Mouse (Mus musculus): ENCODE results near the gene Ncf2. TPM values are rescaled to one million over a fixed set of nuclear protein-coding genes. Genes with fewer than 3 reads are reported as not detected.

The Ncf2 gene
- total RNA-seq, 1 experiment = 5.4 TPM

DNA sequence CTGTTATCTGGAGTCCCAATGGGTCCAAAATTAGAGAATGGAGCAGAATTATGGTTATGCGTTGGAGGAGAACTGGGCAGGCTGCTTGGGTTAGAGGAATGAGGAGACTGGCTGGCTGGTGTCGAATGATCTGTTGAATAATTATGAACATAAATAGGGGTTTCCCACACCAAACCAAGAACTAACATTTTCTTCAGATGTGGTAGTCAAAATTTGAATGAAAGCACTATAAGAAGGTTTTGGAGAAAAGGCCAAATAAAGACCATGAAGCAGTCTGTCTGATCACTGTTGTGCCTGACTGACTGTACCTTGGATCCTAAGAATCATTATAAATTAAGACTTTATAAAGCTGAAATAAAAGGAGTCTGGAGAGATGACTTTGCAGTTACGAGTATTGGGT is 40.3 kb downstream of the Ncf2 start:
- no peak for TF ChIP-seq CHD2 (IDR thresholded peaks at IDR 0.05; ENCODE audit: low read depth, low read length)
- no peak for TF ChIP-seq MAFK (IDR thresholded peaks at IDR 0.05; ENCODE audit: insufficient read depth, low read depth, low read length)
- no peak for TF ChIP-seq HCFC1 (IDR thresholded peaks at IDR 0.05; ENCODE audit: borderline replicate concordance, insufficient read depth, low read length)
- no peak for TF ChIP-seq ZC3H11A (IDR thresholded peaks at IDR 0.05; ENCODE audit: borderline replicate concordance, low read depth, low read length)
- no peak for TF ChIP-seq ZNF384 (IDR thresholded peaks at IDR 0.05; ENCODE audit: low read depth, low read length)
- Histone ChIP-seq H3K9ac (ENCODE audit: insufficient read depth, low read depth, low read length, poor library complexity, severe bottlenecking) (no peak overlapping the region), H3K9me3 (ENCODE audit: control insufficient read depth, insufficient read depth, low read depth, low read length) (no peaks in the 10 kb centered on the region), H3K4me3 (ENCODE audit: insufficient read depth in 1 of 2, low read depth in 1 of 2, low read length in 2 of 2, poor library complexity in 1 of 2, severe bottlenecking in 1 of 2) (no peak overlapping the region), H3K4me1 (ENCODE audit: control insufficient read depth in 2 of 2, insufficient read depth in 2 of 2, low read length in 2 of 2, poor library complexity in 1 of 2) (peaks cover 7 to 14% of the 10 kb centered on the region in 2 experiments; a peak in 3 of 4 replicates), H3K36me3 (ENCODE audit: control insufficient read depth, insufficient read depth, low read length, poor library complexity, severe bottlenecking) (peaks cover 45% of the 10 kb centered on the region), H3K27ac (ENCODE audit: insufficient read depth, low read depth, low read length, poor library complexity, severe bottlenecking) (no peak overlapping the region)
- in situ Hi-C loops (cut with MboI; ENCODE audit: low sequenced_read_pairs in 2 of 2, unreplicated experiment in 2 of 2) = no loop called here
- no peak for DNase-seq (ENCODE audit: low read depth, low spot score)

- TF ChIP-seq ZNF384 (IDR thresholded peaks at IDR 0.05; ENCODE audit: low read depth, low read length) = no peak
- TF ChIP-seq CHD2 (IDR thresholded peaks at IDR 0.05; ENCODE audit: low read depth, low read length) = no peak
- TF ChIP-seq MAFK (IDR thresholded peaks at IDR 0.05; ENCODE audit: insufficient read depth, low read depth, low read length) = no peak
- no peak for TF ChIP-seq HCFC1 (IDR thresholded peaks at IDR 0.05; ENCODE audit: borderline replicate concordance, insufficient read depth, low read length)
- no peak for TF ChIP-seq ZC3H11A (IDR thresholded peaks at IDR 0.05; ENCODE audit: borderline replicate concordance, low read depth, low read length)
- H3K9me3 ChIP-seq (ENCODE audit: control insufficient read depth, insufficient read depth, low read depth, low read length) = no peaks in the 10 kb centered on the region
- no peak overlapping the region for H3K9ac ChIP-seq (ENCODE audit: insufficient read depth, low read depth, low read length, poor library complexity, severe bottlenecking)
- H3K4me1 ChIP-seq (ENCODE audit: control insufficient read depth in 2 of 2, insufficient read depth in 2 of 2, low read length in 2 of 2, poor library complexity in 1 of 2) = peaks cover 7 to 14% of the 10 kb centered on the region in 2 experiments; a peak in 2 of 4 replicates
- H3K36me3 ChIP-seq (ENCODE audit: control insufficient read depth, insufficient read depth, low read length, poor library complexity, severe bottlenecking) = peaks cover 47% of the 10 kb centered on the region
- no peak for DNase-seq (ENCODE audit: low read depth, low spot score)
- H3K4me3 ChIP-seq (ENCODE audit: insufficient read depth in 1 of 2, low read depth in 1 of 2, low read length in 2 of 2, poor library complexity in 1 of 2, severe bottlenecking in 1 of 2) = no peak overlapping the region
- H3K27ac ChIP-seq (ENCODE audit: insufficient read depth, low read depth, low read length, poor library complexity, severe bottlenecking) = no peak overlapping the region
- in situ Hi-C loops (cut with MboI; ENCODE audit: low sequenced_read_pairs in 2 of 2, unreplicated experiment in 2 of 2) = no loop called here
These were observed 41.1 kb downstream of the Ncf2 start for GRCm38 (mm10) chr1:152841057-152841456.

- Histone ChIP-seq H3K9ac (ENCODE audit: insufficient read depth, low read depth, low read length, poor library complexity, severe bottlenecking) (no peak overlapping the region), H3K4me1 (ENCODE audit: control insufficient read depth in 2 of 2, insufficient read depth in 2 of 2, low read length in 2 of 2, poor library complexity in 1 of 2) (peaks cover 2 to 3% of the 10 kb centered on the region in 2 experiments; a peak in 2 of 4 replicates), H3K36me3 (ENCODE audit: control insufficient read depth, insufficient read depth, low read length, poor library complexity, severe bottlenecking) (peaks cover 44% of the 10 kb centered on the region), H3K9me3 (ENCODE audit: control insufficient read depth, insufficient read depth, low read depth, low read length) (no peaks in the 10 kb centered on the region), H3K27ac (ENCODE audit: insufficient read depth, low read depth, low read length, poor library complexity, severe bottlenecking) (no peak overlapping the region), H3K4me3 (ENCODE audit: insufficient read depth in 1 of 2, low read depth in 1 of 2, low read length in 2 of 2, poor library complexity in 1 of 2, severe bottlenecking in 1 of 2) (no peak overlapping the region)
- in situ Hi-C loops (cut with MboI; ENCODE audit: low sequenced_read_pairs in 2 of 2, unreplicated experiment in 2 of 2) = no loop called here
- no peak for TF ChIP-seq ZC3H11A (IDR thresholded peaks at IDR 0.05; ENCODE audit: borderline replicate concordance, low read depth, low read length)
- no peak for TF ChIP-seq ZNF384 (IDR thresholded peaks at IDR 0.05; ENCODE audit: low read depth, low read length)
- TF ChIP-seq HCFC1 (IDR thresholded peaks at IDR 0.05; ENCODE audit: borderline replicate concordance, insufficient read depth, low read length) = no peak
- TF ChIP-seq CHD2 (IDR thresholded peaks at IDR 0.05; ENCODE audit: low read depth, low read length) = no peak
- TF ChIP-seq MAFK (IDR thresholded peaks at IDR 0.05; ENCODE audit: insufficient read depth, low read depth, low read length) = no peak
- no peak for DNase-seq (ENCODE audit: low read depth, low spot score)
These were observed 44.6 kb downstream of the Ncf2 start for GRCm38 (mm10) chr1:152844634-152845033.

GRCm38 (mm10) chr1:152845211-152845730 is 45.3 kb downstream of the Ncf2 start:
- peaks cover 39% of the 10 kb centered on the region for H3K36me3 ChIP-seq (ENCODE audit: control insufficient read depth, insufficient read depth, low read length, poor library complexity, severe bottlenecking)
- TF ChIP-seq HCFC1 (IDR thresholded peaks at IDR 0.05; ENCODE audit: borderline replicate concordance, insufficient read depth, low read length) (no peak), ZC3H11A (IDR thresholded peaks at IDR 0.05; ENCODE audit: borderline replicate concordance, low read depth, low read length) (no peak)
- 0 out of 2 replicates have a peak overlapping the region, but pooled peaks have one; percentile 9 for H3K27ac ChIP-seq (ENCODE audit: insufficient read depth, low read depth, low read length, poor library complexity, severe bottlenecking)
- H3K9ac ChIP-seq (ENCODE audit: insufficient read depth, low read depth, low read length, poor library complexity, severe bottlenecking) = no peak overlapping the region
- H3K4me3 ChIP-seq (ENCODE audit: insufficient read depth in 1 of 2, low read depth in 1 of 2, low read length in 2 of 2, poor library complexity in 1 of 2, severe bottlenecking in 1 of 2) = no peak overlapping the region
- H3K4me1 ChIP-seq (ENCODE audit: control insufficient read depth in 2 of 2, insufficient read depth in 2 of 2, low read length in 2 of 2, poor library complexity in 1 of 2) = peaks cover 2 to 3% of the 10 kb centered on the region in 2 experiments; a peak in 2 of 4 replicates
- no peaks in the 10 kb centered on the region for H3K9me3 ChIP-seq (ENCODE audit: control insufficient read depth, insufficient read depth, low read depth, low read length)
- DNase-seq (ENCODE audit: low read depth, low spot score) = no peak
- in situ Hi-C loops (cut with MboI; ENCODE audit: low sequenced_read_pairs in 2 of 2, unreplicated experiment in 2 of 2) = no loop called here

DNA sequence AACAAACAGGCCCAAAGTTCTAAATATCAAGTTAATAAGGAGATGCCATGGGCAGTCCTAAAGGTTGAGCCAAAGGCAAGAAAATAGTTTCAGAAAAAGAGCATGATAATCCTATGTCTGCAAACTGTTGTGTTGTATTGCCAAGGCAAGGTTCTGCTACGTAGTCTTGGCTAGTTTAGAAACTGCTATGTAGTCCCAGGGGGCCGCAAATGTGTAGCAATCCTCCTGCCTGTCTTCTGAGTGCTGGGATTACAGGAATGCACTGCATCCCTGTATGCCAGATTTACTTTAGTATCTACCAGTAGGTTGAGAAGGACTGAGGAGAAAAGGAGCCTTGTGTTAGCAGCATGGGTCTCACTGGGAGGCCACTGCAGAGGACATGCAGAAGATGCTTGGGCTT is 46.9 kb downstream of the Ncf2 start:
- TF ChIP-seq ZNF384 (IDR thresholded peaks at IDR 0.05; ENCODE audit: low read depth, low read length) (no peak), HCFC1 (IDR thresholded peaks at IDR 0.05; ENCODE audit: borderline replicate concordance, insufficient read depth, low read length) (no peak), CHD2 (IDR thresholded peaks at IDR 0.05; ENCODE audit: low read depth, low read length) (no peak), MAFK (IDR thresholded peaks at IDR 0.05; ENCODE audit: insufficient read depth, low read depth, low read length) (no peak), ZC3H11A (IDR thresholded peaks at IDR 0.05; ENCODE audit: borderline replicate concordance, low read depth, low read length) (no peak)
- H3K9ac ChIP-seq (ENCODE audit: insufficient read depth, low read depth, low read length, poor library complexity, severe bottlenecking) = no peak overlapping the region
- no peak overlapping the region for H3K27ac ChIP-seq (ENCODE audit: insufficient read depth, low read depth, low read length, poor library complexity, severe bottlenecking)
- no peak overlapping the region for H3K4me3 ChIP-seq (ENCODE audit: insufficient read depth in 1 of 2, low read depth in 1 of 2, low read length in 2 of 2, poor library complexity in 1 of 2, severe bottlenecking in 1 of 2)
- H3K4me1 ChIP-seq (ENCODE audit: control insufficient read depth in 2 of 2, insufficient read depth in 2 of 2, low read length in 2 of 2, poor library complexity in 1 of 2) = peaks cover 2 to 3% of the 10 kb centered on the region in 2 experiments; a peak in 2 of 4 replicates
- no peaks in the 10 kb centered on the region for H3K9me3 ChIP-seq (ENCODE audit: control insufficient read depth, insufficient read depth, low read depth, low read length)
- in situ Hi-C loops (cut with MboI; ENCODE audit: low sequenced_read_pairs in 2 of 2, unreplicated experiment in 2 of 2) = no loop called here
- peaks cover 40% of the 10 kb centered on the region for H3K36me3 ChIP-seq (ENCODE audit: control insufficient read depth, insufficient read depth, low read length, poor library complexity, severe bottlenecking)
- no peak for DNase-seq (ENCODE audit: low read depth, low spot score)

All from ES-E14 (cell line).